Mouse (Mus musculus): ENCODE data around the gene Ispd.

Ispd gene

DNA sequence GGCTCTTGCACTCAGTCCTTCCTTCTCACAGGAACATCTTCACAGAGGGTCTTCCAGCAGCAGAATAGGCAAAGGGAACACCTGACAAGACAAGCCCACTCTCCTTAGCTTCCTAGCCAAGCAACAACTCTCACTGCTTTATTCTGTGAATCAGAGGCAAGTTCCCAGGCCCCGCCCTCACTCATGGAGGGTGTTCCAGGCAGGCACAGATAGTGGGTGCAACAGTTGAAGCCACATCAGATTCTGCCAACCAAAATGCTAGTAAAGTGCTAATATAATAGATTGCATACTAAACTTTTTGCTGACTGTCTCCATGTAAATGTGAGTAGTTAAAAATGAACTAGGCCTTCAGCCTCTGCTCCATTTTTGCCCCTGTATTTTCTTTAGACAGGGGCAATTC lies 173.4 kb downstream of the Ispd start:
- no peak for DNase-seq (ENCODE audit: low read depth, low spot score)

DNA sequence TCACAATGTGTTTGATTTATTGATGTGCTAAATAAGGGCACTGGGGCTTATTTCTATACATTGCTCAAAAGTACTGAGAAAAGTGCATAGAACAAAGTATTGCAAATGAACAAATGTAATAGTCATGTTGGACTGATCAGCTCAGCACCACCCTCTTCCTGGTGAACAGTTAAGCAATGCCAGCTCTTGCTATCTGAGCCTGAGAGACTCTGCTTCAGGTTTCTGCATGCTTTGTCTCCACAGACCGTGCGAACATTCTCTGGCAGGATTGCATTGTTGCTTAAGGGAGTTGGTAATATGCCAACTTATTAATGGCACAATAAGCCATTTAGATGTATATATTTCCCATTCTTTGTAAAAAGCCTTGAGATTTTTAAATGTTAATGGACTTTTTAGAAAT lies 182.9 kb downstream of the Ispd start:
- DNase-seq (ENCODE audit: low read depth, low spot score): no peak

DNA sequence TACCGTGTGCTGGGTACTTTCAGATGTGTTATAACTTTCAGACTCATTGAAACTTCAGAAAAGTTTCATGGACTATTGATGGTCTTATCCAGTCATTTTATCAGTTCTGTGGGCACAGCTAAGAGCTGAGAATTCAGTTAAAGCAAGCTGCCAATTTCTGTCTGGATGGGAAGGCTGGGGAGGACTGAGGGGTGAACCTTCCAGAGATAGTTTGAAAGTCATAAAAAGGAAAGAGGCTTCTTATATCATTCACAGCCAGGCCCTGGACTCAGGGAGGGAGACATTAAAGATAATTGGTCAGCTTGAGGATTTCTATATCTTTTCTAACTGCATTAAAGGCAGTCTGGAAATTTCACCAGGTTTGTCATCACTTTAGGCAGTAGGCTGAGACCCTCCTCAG lies 185.7 kb downstream of the Ispd start:
- no peak for DNase-seq (ENCODE audit: low read depth, low spot score)

DNA sequence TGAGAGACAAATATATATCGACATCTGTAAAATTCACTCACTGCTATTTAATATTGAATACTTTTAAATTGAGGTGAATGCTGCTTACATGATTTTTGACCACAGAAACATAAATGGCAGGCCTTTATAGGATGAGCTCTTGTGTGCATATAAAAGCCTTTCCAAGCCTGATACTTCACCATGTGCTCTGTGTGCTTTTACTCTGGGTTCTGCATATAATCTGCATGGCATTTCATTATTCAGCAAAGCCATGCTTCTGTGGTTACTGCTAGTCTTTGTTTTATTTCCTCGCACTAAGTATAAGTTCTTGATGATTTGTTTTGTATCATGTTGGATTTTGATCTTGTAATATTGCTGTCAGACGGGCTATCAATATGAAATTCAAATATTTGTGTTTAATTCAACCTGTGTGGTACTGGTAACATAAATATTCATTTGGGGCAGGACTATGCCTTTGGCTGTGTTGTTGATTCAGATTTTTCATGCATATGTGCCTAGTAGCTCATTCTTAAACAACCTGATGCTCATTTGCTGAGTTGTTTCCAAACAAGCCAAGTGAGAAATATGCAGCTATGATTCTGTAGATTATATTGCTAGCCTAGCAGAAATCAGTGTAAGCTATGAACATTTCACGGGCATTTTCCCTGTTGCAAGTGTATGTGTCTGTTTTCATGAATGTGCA lies 189.3 kb downstream of the Ispd start:
- no peak for DNase-seq (ENCODE audit: low read depth, low spot score)

DNA sequence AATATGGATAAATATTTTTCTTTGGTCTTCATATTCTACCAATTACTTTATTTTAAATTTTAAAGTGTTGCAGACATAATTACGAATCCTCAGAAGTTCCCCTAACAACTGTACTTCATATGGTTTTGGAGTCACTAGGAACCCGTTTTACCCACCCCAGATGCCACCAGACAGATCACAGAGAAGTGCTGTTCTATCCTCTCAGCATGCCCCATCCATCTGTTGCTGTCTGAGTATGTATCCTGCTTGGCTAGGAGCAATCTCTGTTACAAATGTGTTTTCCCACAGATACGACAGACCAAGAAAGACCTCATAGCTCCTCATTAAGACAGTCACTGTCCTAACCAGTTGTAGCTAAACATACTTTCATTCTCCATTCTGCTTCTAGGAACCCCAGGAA lies 203.6 kb downstream of the Ispd start:
- DNase-seq (ENCODE audit: low read depth, low spot score): no peak

DNA sequence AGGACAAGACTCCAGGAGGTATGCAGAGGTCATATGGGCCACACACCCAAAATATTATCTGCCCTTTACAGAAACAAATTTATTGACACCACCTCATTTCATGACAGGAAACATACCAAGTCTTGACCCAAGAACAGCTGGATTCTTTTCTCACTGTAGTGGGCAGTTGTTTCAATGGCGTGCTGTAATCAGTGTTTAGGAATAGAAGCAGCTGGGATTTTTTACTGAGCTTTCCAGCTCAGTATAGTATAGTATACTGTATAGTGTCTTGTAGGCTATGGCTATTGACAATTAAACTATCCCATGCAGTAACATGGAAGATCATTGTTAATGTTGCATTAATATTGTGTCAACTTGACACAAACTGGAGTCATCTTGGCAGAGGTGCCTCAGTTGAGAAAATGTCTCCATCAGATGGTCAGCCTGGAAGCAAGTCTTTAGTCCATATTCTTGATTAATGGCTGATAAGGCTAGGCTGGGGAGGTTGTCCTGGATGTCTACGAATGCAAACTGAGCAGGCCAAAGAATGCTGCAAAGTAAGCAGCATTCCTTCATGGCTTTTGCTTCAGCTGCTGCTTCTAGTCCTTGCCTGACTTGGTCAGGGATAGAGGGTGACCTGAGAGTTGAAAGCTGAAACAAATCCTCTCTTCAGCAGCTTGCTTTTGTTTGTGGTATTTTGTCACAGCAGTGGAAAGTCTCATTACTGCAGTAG lies 216.4 kb downstream of the Ispd start:
- DNase-seq (ENCODE audit: low read depth, low spot score): no peak

DNA sequence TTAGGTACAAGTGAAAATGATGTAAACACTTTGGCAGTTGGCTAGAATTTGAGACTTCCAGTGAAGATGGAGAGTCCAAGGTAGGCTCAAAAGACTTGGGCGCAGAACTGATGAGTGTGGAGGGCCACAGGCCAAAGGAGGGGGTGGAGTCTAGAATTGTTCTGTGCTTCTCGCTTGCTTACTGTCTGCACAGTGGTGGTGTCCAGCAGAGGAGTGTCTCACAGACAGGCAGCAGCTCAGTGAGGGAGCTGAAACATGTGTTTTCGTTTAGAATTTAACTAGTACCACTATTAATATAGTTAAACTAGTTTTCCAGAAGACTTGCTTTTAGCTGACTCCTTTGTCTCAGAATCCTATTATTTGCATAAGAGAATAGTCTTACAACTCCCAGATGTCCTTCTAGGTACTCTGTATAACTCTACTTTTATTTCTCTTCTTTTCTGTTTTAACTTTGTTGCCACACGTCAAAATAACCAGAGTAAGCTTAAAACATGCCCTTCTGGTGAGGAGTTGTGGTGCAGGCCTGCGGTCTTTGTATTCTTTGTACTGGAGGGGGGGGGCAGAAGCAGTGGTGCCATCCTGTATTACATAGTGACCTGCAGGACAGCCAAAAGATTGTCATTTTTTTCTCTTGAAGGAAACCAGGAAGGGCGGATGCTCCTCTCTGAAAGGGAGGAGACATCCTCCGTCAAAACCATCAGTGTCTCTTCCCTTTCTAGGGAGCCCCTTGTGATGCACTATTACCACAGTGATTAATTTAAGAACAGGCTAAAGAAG lies 240.9 kb downstream of the Ispd start:
- DNase-seq (ENCODE audit: low read depth, low spot score): no peak

DNA sequence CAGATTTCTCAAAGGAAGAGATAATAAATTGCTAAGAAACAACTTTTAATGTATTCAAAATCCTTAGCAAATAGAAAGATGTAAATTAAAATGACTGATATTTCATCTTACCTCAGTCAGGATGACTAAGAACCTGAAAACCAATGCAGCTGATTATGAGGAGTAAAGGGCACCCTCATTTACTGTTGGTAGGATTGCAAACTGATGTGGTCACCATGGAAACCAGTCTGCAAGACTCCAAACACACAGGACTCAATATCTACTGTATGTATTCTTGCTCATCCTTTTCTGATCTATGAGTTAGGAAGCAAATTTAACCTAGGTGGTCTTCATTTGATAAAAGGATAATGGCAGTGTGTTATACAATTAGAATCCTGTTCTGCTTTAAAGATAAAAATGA lies 246.0 kb downstream of the Ispd start:
- DNase-seq (ENCODE audit: low read depth, low spot score): no peak

DNA sequence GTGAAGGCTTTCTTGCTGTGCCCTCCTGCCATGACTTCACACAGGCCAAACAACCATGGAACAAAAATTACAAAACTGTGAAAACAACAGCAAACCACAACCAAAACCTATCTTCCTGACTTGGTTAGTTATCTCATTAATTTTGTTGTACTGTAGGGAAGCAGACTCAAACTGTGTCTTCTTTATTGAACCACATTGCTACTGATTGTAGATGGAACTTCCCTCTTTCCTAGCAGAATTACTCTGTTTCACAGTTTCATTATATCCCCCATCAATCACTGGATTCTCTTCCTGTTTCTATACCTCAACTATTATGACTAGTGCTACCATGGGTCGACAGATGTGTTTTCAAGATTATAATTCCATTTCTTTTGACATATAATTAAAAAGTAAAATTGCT lies 251.2 kb downstream of the Ispd start:
- DNase-seq (ENCODE audit: low read depth, low spot score): no peak

DNA sequence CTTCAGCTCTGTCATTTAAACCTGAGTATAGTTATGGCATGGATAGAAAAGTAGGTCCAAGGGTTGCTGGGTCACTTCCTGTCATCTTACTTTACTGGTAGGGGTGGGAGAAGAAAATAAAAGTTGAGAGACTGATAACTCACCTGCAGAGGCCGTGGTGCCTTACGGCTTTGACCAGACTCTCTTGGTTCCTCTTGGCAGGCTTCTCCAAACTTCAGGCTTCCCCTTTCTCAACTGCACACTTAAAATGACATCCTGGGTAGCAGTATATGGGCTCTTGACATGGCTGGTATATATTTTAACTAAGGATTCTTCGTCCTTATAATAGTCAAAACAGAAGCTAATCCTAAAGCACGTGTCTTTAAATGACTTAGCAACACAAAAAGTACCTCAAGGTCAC lies 266.3 kb downstream of the Ispd start:
- DNase-seq (ENCODE audit: low read depth, low spot score): no peak

DNA sequence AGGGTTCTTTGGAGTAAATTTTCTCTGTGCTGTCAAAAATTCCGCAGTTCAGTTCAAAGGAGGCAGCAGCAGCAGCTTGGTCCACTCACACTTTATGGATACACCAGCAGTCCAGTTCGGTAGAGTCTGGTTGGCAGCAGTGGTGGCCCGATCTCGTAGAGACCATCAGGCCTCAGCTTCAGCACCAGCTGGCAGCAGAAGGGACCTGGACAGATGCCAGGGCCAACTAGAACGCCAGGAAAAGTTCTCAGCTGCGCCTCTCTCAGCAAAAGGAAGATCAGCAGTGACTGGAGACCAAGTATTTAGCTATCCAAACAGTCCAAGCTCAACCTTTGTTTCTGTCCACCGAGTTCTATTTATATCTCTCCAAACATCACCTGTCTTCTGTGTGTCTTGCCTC lies 281.2 kb downstream of the Ispd start:
- no peak for DNase-seq (ENCODE audit: low read depth, low spot score)

DNA sequence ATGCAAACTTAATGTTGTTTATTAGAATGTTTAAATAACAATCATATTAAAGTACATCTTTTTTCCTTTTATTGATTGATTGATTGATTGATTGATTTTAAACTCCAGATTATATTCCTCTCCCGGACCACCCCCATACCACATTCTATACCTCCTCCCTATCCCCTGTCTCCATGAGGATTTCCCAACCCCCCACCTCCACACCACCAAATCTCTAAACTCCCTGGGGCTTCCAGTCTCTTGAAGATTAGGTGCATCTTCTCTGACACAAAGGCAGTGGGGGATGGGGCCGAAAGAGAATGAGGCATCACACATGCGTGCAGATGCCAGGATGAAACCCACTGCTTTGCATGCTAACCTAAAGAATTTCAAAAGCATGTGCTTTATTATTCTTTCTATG lies 283.5 kb downstream of the Ispd start:
- DNase-seq (ENCODE audit: low read depth, low spot score): no peak

DNA sequence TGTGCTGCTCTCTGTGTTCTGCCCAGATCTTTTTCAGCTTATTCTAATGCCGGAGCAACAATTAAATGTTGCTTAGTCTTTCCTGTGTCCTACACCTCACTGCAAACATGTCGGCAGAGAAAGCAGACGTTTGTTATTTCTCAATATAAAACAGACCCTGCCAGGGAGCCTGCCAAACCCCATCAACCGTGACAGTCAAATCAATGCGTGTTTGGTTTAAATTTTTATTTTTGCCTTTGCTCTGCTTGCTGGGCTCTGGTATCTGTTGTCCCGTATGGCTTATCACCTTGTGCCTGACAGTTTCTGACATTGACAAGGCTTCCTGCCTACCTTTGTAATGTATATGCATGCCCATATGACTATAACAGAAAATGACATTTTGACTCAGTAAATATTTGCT lies 285.5 kb downstream of the Ispd start:
- DNase-seq (ENCODE audit: low read depth, low spot score): no peak

DNA sequence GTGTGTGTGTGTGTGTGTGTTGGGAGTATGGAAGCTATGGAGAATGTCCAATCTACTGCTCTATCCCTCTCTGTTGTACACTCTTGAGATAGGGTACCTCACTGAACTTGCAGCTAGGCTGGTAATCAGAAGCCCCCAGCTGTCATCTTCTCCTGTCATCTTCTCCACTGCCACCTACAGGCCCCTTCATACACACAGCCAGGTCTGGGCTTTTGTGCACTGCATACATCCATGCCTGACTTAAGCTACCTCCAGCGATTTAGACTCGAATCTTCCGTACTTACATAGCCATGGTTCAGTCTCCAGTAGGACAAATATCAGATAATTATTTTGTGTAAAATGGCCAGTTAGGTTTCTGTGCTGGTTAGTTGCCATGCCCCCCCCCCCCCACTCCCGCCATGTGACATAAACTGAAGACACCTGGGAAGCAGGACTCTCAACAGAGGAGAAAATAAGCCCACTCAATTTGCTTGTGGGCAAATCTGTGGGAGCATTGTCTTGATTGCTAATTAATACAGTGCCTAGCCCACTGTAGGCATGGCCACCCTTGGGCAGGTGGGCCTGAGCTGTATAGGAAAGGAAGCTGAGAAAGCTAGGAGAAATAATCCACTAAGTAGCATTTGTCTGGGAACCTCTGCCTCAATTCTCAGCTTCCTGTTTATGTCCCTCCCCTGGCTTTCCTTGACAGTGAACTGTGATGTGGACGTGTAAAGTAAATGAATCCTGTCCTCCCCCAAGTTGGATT lies 289.1 kb downstream of the Ispd start:
- no peak for DNase-seq (ENCODE audit: low read depth, low spot score)

DNA sequence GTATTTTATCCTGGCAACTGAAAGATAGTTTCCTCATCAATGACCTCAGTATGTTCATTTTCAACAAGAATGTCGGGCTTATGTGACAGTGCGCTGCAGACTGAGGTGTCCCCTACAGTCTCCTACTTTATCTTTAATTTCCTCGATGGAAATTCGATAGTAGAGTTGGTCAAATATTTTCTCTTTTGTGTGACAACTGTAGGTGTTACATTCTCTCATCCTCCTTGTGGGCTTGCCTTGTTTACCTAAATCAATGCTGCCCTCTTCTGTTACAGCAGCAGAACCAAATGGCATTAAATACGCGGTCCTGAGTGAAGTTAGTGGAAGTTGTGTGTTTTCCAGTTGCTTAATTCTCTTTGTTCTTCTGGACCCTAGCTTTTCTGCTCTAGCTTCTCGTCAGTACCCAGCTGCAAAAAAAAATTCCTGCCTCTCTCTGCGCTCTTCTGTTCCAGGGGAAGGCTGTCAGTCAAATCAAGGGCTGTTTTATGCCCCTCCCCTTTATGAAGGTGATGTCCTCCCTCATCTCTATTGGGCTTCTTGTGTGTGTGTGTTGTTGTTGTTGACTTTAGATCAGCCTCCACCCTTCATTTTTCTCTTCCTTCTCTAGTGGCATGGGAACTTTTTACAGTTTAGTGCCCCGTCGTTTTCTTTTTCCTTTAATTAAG lies 289.8 kb downstream of the Ispd start:
- no peak for DNase-seq (ENCODE audit: low read depth, low spot score)

DNA sequence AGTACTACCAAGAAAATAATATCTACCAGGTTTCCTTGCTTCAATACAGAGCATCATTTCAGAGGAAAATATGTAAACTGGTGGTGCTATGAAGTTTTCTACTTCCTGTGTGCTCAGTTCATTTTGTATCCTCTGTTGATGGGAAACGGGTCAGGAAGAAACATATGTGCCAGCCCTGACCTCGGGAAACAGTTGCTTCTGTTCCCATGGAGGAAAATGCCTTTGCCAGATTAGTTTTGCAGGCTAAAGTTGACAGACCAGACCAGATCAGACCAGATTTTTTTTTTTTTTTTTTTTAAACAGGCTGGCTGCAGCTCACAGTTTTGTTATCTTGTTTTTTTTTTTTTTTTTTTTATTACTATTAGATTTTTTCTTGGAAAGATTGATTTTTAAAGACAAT lies 293.2 kb downstream of the Ispd start:
- no peak for DNase-seq (ENCODE audit: low read depth, low spot score)

DNA sequence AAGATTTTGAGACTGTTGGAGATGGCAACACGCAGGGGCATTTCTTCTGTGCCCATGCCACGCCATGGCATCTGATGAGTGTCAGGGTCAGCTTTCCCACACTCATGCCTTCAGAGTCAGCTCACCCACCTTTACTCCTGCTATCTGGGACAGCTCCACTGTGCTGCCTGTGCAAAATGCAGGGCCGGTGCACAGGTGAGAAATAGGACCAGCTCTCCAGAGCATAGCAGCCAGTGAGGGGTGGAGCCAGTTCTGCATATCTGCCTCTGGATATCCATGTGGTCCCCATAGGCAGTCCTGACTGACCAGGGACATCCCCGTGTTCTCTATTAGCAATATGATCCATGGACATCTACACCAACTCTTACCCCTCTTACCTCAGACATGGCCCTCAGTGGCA lies 297.0 kb downstream of the Ispd start:
- DNase-seq (ENCODE audit: low read depth, low spot score): no peak

DNA sequence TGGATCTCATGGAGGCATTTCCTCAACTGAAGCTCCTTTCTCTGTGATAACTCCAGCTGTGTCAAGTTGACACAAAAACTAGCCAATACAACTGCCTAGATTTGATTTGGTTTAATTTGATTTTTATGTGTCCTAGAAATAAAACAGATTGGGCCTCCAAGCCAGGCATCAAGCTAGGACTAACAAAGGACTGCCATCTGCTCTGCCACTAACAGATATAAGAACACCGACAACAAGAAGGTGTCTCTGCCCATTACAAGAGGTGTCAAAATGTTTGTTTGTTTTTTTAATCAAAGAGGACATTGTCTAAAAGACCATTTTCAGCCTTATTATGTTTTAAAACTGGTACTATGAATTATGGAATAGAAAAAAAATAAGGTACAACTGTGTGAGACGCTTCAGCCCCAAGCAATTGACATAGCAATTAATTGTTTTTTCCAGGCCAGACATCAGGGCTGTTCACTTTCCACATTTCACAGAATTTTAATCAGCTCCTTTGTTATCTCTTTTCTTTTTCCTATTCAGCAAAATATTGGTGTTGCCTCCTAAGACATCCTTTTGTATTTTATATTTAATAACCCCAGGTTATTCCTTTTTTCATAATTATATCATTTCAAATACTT lies 299.7 kb downstream of the Ispd start:
- no peak for DNase-seq (ENCODE audit: low read depth, low spot score)

DNA sequence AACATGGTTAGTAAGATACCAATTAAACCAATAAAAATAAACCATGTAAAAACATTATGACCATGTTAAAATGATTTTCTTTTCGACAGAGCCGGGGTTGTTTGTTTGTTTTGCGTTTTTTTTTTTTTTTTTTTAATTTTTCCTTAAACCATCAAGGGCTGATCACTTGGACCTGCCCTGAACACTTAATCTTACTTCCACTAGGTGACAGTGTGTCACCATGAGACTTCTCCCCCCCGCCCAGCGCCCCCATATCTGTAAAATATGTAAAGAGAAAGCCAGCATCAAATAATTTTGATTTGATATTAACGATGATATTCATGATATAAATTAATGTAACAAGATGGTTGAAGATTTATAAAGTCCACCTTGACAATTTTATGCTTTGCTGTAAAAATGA lies 300.5 kb downstream of the Ispd start:
- no peak for DNase-seq (ENCODE audit: low read depth, low spot score)

DNA sequence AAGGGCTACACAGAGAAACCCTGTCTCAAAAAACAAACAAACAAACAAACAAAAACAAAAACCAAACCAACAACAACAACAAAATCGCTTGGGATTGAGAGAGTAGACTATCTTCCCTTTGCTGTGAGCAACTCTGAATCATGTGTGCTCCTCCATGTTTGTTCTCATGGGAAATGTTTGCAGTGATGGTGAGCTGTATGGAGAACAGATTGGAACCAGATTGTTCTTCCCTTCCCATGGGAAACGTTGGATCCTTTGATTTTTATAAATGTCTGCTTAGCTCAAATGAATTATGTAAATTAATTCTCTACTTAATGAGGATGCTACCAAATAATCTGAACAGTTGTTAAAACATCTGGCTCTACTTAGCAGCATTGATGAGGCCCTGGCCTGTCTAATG lies 312.8 kb downstream of the Ispd start:
- no peak for DNase-seq (ENCODE audit: low read depth, low spot score)

DNA sequence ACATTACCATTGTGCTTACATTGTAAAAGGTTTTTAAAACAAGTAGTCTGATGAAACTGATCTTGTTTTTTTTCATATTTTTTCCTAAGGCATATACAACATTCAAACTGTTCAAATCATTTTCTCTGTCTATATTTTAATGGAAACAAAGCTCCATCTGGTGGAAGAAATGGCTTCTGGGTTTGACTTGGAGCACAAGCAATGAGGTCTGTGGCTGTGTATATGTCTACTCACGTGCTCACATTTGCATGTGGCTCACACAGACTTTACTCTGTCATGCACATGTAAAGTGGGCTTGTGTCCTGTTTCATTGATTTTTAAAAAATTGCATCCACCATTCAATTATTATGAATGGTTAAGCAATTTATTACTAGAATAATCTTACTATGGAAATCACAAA lies 323.1 kb downstream of the Ispd start:
- DNase-seq (ENCODE audit: low read depth, low spot score): no peak
